8 mouse cellular contexts compared by ENCODE assay signal in the genomic region with DNA sequence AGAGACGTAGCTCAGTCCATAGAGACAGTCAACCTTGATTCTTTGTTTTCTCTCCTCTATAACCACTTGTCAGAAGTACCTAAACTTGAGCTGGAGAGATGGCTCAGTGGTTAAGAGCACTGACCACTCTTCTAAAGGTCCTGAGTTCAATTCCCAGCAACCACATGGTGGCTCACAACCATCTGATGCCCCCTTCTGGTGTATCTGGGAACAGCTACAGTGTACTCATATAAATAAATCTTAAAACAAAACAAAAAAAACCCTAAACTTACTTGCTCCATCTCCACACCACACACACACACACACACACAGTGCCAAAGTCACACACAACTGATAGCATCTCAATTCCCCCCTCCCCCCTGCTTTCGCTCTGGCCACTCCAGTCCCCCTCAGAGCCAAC. TPM values are rescaled to one million over a fixed set of nuclear protein-coding genes. Genes with fewer than 3 reads are reported as not detected.
DNase-seq lines count a peak whose midpoint lies in the region; ATAC-seq and TF ChIP-seq lines count a peak whose summit lies in the region.

No protein-coding gene starts in this region.

- H3K4me3 ChIP-seq in hindbrain, embryonic 13.5 days = no peak overlapping the region
- H3K4me3 ChIP-seq in midbrain, postnatal 0 days (ENCODE audit: low read depth, low read length) = no peak overlapping the region

- DNase-seq in layer of hippocampus, adult 11-12 months (ENCODE audit: low spot score) = peak; percentile 20
- no peak for DNase-seq in layer of hippocampus, postnatal 10 days (ENCODE audit: low spot score in 2 of 2)
- peak; percentile 55 for DNase-seq in ZHBTc4 (ENCODE audit: low read depth, low spot score)
- no peak for DNase-seq in midbrain, postnatal 0 days (ENCODE audit: low spot score)
- no peak for DNase-seq in right cerebral cortex, postnatal 25 days
- no peak for DNase-seq in frontal cortex, postnatal 25 days (ENCODE audit: low spot score in 2 of 2)
- DNase-seq in cerebellum, adult 11-12 months = no peak

- no peak overlapping the region for H3K9ac ChIP-seq in hindbrain, embryonic 13.5 days
- H3K9ac ChIP-seq in midbrain, postnatal 0 days (replicated peaks; ENCODE audit: low read length, poor library complexity, severe bottlenecking) = no peak overlapping the region

- peak overlapping the region; percentile 96; the same call in 1 of the 2 replicates for H3K4me2 ChIP-seq in hindbrain, embryonic 13.5 days
- H3K4me2 ChIP-seq in midbrain, postnatal 0 days (ENCODE audit: low read depth, low read length, poor library complexity, severe bottlenecking) = no peak overlapping the region

- H3K9me3 ChIP-seq in hindbrain, embryonic 13.5 days = no peaks in the 10 kb centered on the region
- no peaks in the 10 kb centered on the region for H3K9me3 ChIP-seq in midbrain, postnatal 0 days (ENCODE audit: low read length)

- no peaks in the 10 kb centered on the region for H3K27me3 ChIP-seq in hindbrain, embryonic 13.5 days
- no peaks in the 10 kb centered on the region for H3K27me3 ChIP-seq in midbrain, postnatal 0 days (ENCODE audit: insufficient read depth, low read length)

- 92% methylated on average over 2 of the region's 2 CpGs for WGBS in hindbrain, embryonic 13.5 days
- 81% methylated on average over 2 of the region's 2 CpGs for WGBS in midbrain, postnatal 0 days

- peaks cover 13% of the 10 kb centered on the region for H3K36me3 ChIP-seq in hindbrain, embryonic 13.5 days
- 0 out of 2 replicates have a peak, but pooled peaks cover 4% of the 10 kb centered on the region for H3K36me3 ChIP-seq in midbrain, postnatal 0 days (ENCODE audit: insufficient read depth, low read length)

- H3K4me1 ChIP-seq in hindbrain, embryonic 13.5 days (replicated peaks) = peaks cover 21% of the 10 kb centered on the region
- H3K4me1 ChIP-seq in midbrain, postnatal 0 days (ENCODE audit: insufficient read depth, low read length) = peaks cover 8% of the 10 kb centered on the region; the same call in 1 of the 2 replicates

- H3K27ac ChIP-seq in hindbrain, embryonic 13.5 days = no peak overlapping the region
- no peak overlapping the region for H3K27ac ChIP-seq in midbrain, postnatal 0 days (ENCODE audit: low read depth, low read length)

- peak; percentile 34; the same call in 1 of the 2 replicates for TF ChIP-seq CTCF in midbrain, postnatal 0 days (IDR thresholded peaks at IDR 0.05)

- ATAC-seq in hindbrain, embryonic 13.5 days (ENCODE audit: low FRiP score) = no peak
- ATAC-seq in midbrain, postnatal 0 days (ENCODE audit: low FRiP score) = no peak

RNA-seq across cellular contexts. Expression of a gene that starts 1.3 kb away (rescaled TPM):
- total RNA-seq in layer of hippocampus, postnatal 10 days (2021) = 1 to 10 TPM; 5.4 to 5.8 TPM
- 17.2 and 18.4 TPM in 2 replicates for polyA plus RNA-seq in hindbrain, embryonic 13.5 days (2015; fragmentation: Nextera tagmentation; extraction: Ambion mirVana)
- 4.0 and 4.1 TPM in 2 replicates for total RNA-seq in midbrain, postnatal 0 days (2014; rRNA removed)
- 6.2 and 9.8 TPM in 2 replicates for polyA plus RNA-seq in midbrain, postnatal 0 days (2015; fragmentation: Nextera tagmentation; extraction: Ambion mirVana)

RNA-seq across cellular contexts. Expression of a gene that starts 1.7 kb away (rescaled TPM):
- total RNA-seq in layer of hippocampus, postnatal 10 days (2021) = 10 to 100 TPM; 32.4 to 35.0 TPM
- polyA plus RNA-seq in hindbrain, embryonic 13.5 days (2015; fragmentation: Nextera tagmentation; extraction: Ambion mirVana) = 31.2 and 32.2 TPM in 2 replicates
- total RNA-seq in midbrain, postnatal 0 days (2014; rRNA removed) = 22.0 and 23.9 TPM in 2 replicates
- polyA plus RNA-seq in midbrain, postnatal 0 days (2015; fragmentation: Nextera tagmentation; extraction: Ambion mirVana) = 33.0 and 34.1 TPM in 2 replicates

RNA-seq across cellular contexts. Expression of a gene that starts 16.4 kb away (rescaled TPM):
- under 1 TPM; 0.13 to 0.32 TPM for total RNA-seq in layer of hippocampus, postnatal 10 days (2021)
- 0.08 and 0.09 TPM in 2 replicates for polyA plus RNA-seq in hindbrain, embryonic 13.5 days (2015; fragmentation: Nextera tagmentation; extraction: Ambion mirVana)
- not detected in 2 replicates for total RNA-seq in midbrain, postnatal 0 days (2014; rRNA removed)
- polyA plus RNA-seq in midbrain, postnatal 0 days (2015; fragmentation: Nextera tagmentation; extraction: Ambion mirVana) = 0.07 and 0.12 TPM in 2 replicates

Comparison
In these comparisons a context has a peak if more than half of its experiments do, and no peak if none do; other contexts are left out.
1. DNase-seq: peak in layer of hippocampus, adult 11-12 months (single experiment) and ZHBTc4 (single experiment); none in layer of hippocampus, postnatal 10 days (0 of 2), midbrain, postnatal 0 days (single experiment), right cerebral cortex, postnatal 25 days (single experiment), frontal cortex, postnatal 25 days (0 of 2) and cerebellum, adult 11-12 months (single experiment).